Mouse (Mus musculus) G1E (cell line): Measurements from ENCODE around the gene Myo1b. TPM values are rescaled to one million over a fixed set of nuclear protein-coding genes. Genes with fewer than 3 reads are reported as not detected.

Experiments
- ATAC-seq: 2 replicates; pipeline ENCODE4 v1.8.0; 2016; ENCODE audit warnings: mild to moderate bottlenecking; ENCODE audit not compliant: insufficient number of reproducible peaks, poor library complexity, low FRiP score, severe bottlenecking; ENCODE audit errors: extremely low read depth
- DNase-seq: peaks from one replicate; pipeline ENCODE4 v3.0.0; 2012; ENCODE audit warnings: low spot score
- H3K27me3 ChIP-seq: 2 replicates; pipeline ENCODE4 v1.6.1; 2012; ENCODE audit warnings: mild to moderate bottlenecking, low read length, inconsistent platforms; ENCODE audit not compliant: insufficient read depth
- H3K36me3 ChIP-seq: replicated peaks from 2 replicates; pipeline ENCODE3; 2012; ENCODE audit warnings: mild to moderate bottlenecking, inconsistent platforms
- H3K4me1 ChIP-seq: 2 replicates; pipeline ENCODE4 v1.6.1; 2012; ENCODE audit warnings: low read depth, low read length, inconsistent platforms, mixed read lengths; ENCODE audit not compliant: insufficient read depth
- H3K4me3 ChIP-seq: 2 replicates; pipeline ENCODE4 v1.5.1; 2012; ENCODE audit warnings: low read depth, mild to moderate bottlenecking, inconsistent platforms, low read length, moderate library complexity, mixed read lengths
- H3K9me3 ChIP-seq: replicated peaks from 2 replicates; pipeline ENCODE4 v1.6.1; 2012; ENCODE audit warnings: inconsistent platforms
- CTCF ChIP-seq: IDR thresholded peaks from 2 replicates; pipeline ENCODE4 v1.5.1; 2012; ENCODE audit warnings: low read depth, low read length, inconsistent platforms, mixed read lengths
- GATA1 ChIP-seq: IDR thresholded peaks from 2 replicates; pipeline ENCODE4 v1.6.1; 2012; ENCODE audit warnings: borderline replicate concordance, low read length, inconsistent platforms, mixed read lengths
- GATA2 ChIP-seq: IDR thresholded peaks from 2 replicates; pipeline ENCODE4 v1.6.1; 2012; ENCODE audit warnings: low read depth, low read length, inconsistent platforms, borderline replicate concordance
- POLR2AphosphoS5 ChIP-seq: IDR thresholded peaks from 2 replicates; pipeline ENCODE4 v1.6.1; 2012; ENCODE audit warnings: low read depth, low read length, inconsistent platforms; ENCODE audit not compliant: insufficient replicate concordance
- TAL1 ChIP-seq: conservative IDR thresholded peaks from 2 replicates; pipeline ENCODE4 v1.6.1; 2012; ENCODE audit warnings: low read depth, low read length, inconsistent platforms, mixed read lengths
- polyA plus RNA-seq: library from polyadenylated mRNA; stranded (reverse); fragments of >175 nt; gene quantifications from 2 replicates; pipeline ENCODE4 v1.2.3, GENCODE M21; 2012
- total RNA-seq, 2 experiments: library from RNA; stranded (forward) in 1 of 2; stranded (reverse) in 1 of 2; fragments of 200-1000 nt in 1 of 2; fragments of >200 nt in 1 of 2; fragmentation: Nextera tagmentation in 1 of 2; gene quantifications; 2 replicates each; pipeline ENCODE4 v1.2.3; 2014 to 2017

The Myo1b gene
- total and polyA plus RNA-seq, 3 experiments = 0.98 TPM; not detected in 2

GRCm38 (mm10) chr1:51759657-51760056 lies 156.2 kb downstream of the Myo1b start:
- no peak for ATAC-seq
- TF ChIP-seq TAL1 = no peak
- TF ChIP-seq POLR2AphosphoS5 = no peak
- TF ChIP-seq GATA2 = no peak
- no peak for TF ChIP-seq CTCF
- no peak for TF ChIP-seq GATA1
- Histone ChIP-seq H3K4me1 (peaks cover 2% of the 10 kb centered on the region; the same call in 1 of the 2 replicates), H3K27me3 (no peaks in the 10 kb centered on the region), H3K9me3 (no peaks in the 10 kb centered on the region), H3K4me3 (no peak overlapping the region), H3K36me3 (no peaks in the 10 kb centered on the region)
- no peak for DNase-seq

GRCm38 (mm10) chr1:51758326-51759109 lies 157.4 kb downstream of the Myo1b start:
- ATAC-seq = no peak
- Histone ChIP-seq H3K36me3 (no peaks in the 10 kb centered on the region), H3K4me1 (peaks cover 2% of the 10 kb centered on the region; the same call in 1 of the 2 replicates), H3K4me3 (no peak overlapping the region), H3K9me3 (no peaks in the 10 kb centered on the region), H3K27me3 (no peaks in the 10 kb centered on the region)
- no peak for DNase-seq
- TF ChIP-seq TAL1 (no peak), POLR2AphosphoS5 (no peak), GATA2 (no peak), CTCF (no peak), GATA1 (no peak)

GRCm38 (mm10) chr1:51753621-51754020 lies 162.2 kb downstream of the Myo1b start:
- ATAC-seq = no peak
- Histone ChIP-seq H3K9me3 (no peaks in the 10 kb centered on the region), H3K27me3 (no peaks in the 10 kb centered on the region), H3K36me3 (no peaks in the 10 kb centered on the region), H3K4me1 (peaks cover 1% of the 10 kb centered on the region; the same call in 1 of the 2 replicates), H3K4me3 (no peak overlapping the region)
- TF ChIP-seq GATA1 (no peak), TAL1 (no peak), POLR2AphosphoS5 (no peak), CTCF (no peak), GATA2 (no peak)
- DNase-seq = no peak

GRCm38 (mm10) chr1:51751006-51751405 lies 164.9 kb downstream of the Myo1b start:
- no peak for DNase-seq
- Histone ChIP-seq H3K9me3 (no peaks in the 10 kb centered on the region), H3K4me1 (no peaks in the 10 kb centered on the region), H3K4me3 (no peak overlapping the region), H3K27me3 (no peaks in the 10 kb centered on the region), H3K36me3 (no peaks in the 10 kb centered on the region)
- TF ChIP-seq POLR2AphosphoS5 (no peak), GATA1 (no peak), CTCF (no peak)
- ATAC-seq = no peak

- Histone ChIP-seq H3K27me3 (no peaks in the 10 kb centered on the region), H3K36me3 (no peaks in the 10 kb centered on the region), H3K4me1 (no peaks in the 10 kb centered on the region), H3K9me3 (no peaks in the 10 kb centered on the region), H3K4me3 (no peak overlapping the region)
- no peak for ATAC-seq
- no peak for DNase-seq
- TF ChIP-seq TAL1 = no peak
- TF ChIP-seq GATA1 = no peak
- no peak for TF ChIP-seq POLR2AphosphoS5
- TF ChIP-seq CTCF = no peak
- no peak for TF ChIP-seq GATA2
Observed at GRCm38 (mm10) chr1:51748306-51748705, 167.6 kb downstream of the Myo1b start.

GRCm38 (mm10) chr1:51747494-51747893 lies 168.4 kb downstream of the Myo1b start:
- no peak overlapping the region for H3K4me3 ChIP-seq
- TF ChIP-seq GATA2 = no peak
- no peak for TF ChIP-seq GATA1
- no peak for TF ChIP-seq CTCF
- TF ChIP-seq TAL1 = no peak
- TF ChIP-seq POLR2AphosphoS5 = no peak
- H3K4me1 ChIP-seq = no peaks in the 10 kb centered on the region
- DNase-seq (no peak), ATAC-seq (no peak)
- H3K36me3 ChIP-seq = no peaks in the 10 kb centered on the region
- H3K27me3 ChIP-seq = no peaks in the 10 kb centered on the region
- H3K9me3 ChIP-seq = no peaks in the 10 kb centered on the region

- no peaks in the 10 kb centered on the region for H3K27me3 ChIP-seq
- DNase-seq (no peak), ATAC-seq (no peak)
- TF ChIP-seq CTCF = no peak
- H3K9me3 ChIP-seq = no peaks in the 10 kb centered on the region
- H3K36me3 ChIP-seq = no peaks in the 10 kb centered on the region
- no peak overlapping the region for H3K4me3 ChIP-seq
- no peaks in the 10 kb centered on the region for H3K4me1 ChIP-seq
Observed at GRCm38 (mm10) chr1:51746711-51747240, 169.1 kb downstream of the Myo1b start.
